Mouse (Mus musculus): ENCODE results near the gene Tgtp1.
"Not testable (repeated sequence)": the region's sequence is repeated elsewhere in the genome, so short reads cannot be mapped to it uniquely, and the experiment has no call there.

The Tgtp1 gene

DNA sequence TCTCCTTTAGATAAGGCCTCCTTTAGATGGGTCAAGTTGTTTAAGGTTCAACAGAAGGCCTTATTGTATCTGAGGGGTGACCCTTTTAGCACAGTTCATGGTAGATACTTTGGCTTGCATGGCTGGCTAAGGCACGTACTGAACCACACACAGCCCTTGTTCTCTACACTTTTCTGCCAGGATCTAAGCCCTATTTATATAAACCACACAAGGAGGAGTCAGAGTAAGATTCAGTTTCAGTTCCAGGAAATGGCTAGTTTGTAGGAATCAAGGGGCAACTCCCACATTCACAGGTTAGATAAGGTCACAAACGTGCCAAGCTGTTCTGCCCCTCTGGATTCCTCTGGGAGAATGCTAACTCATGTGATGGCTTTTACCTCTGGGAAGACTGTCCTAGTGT is at the start of gene Tgtp1:
Tgtp1 (minus strand) TSS at position 155 of the 400 bp plus-strand sequence.
- DNase-seq (ENCODE audit: low read depth, low spot score) = not testable (repeated sequence)

- DNase-seq (ENCODE audit: low read depth, low spot score) = not testable (repeated sequence)
Observed at GRCm38 (mm10) chr11:49012074-49012473, 18.1 kb upstream of the Tgtp1 start.

- DNase-seq (ENCODE audit: low read depth, low spot score) = not testable (repeated sequence)
Observed at GRCm38 (mm10) chr11:49006785-49007184, 12.8 kb upstream of the Tgtp1 start.

GRCm38 (mm10) chr11:49006317-49006716 is 12.3 kb upstream of the Tgtp1 start:
- not testable (repeated sequence) for DNase-seq (ENCODE audit: low read depth, low spot score)

- DNase-seq (ENCODE audit: low read depth, low spot score) = not testable (repeated sequence)
Observed at GRCm38 (mm10) chr11:49000411-49000810, 6.4 kb upstream of the Tgtp1 start.

- DNase-seq (ENCODE audit: low read depth, low spot score) = not testable (repeated sequence)
Observed at GRCm38 (mm10) chr11:48993296-48993695, 676 bp downstream of the Tgtp1 start.

DNA sequence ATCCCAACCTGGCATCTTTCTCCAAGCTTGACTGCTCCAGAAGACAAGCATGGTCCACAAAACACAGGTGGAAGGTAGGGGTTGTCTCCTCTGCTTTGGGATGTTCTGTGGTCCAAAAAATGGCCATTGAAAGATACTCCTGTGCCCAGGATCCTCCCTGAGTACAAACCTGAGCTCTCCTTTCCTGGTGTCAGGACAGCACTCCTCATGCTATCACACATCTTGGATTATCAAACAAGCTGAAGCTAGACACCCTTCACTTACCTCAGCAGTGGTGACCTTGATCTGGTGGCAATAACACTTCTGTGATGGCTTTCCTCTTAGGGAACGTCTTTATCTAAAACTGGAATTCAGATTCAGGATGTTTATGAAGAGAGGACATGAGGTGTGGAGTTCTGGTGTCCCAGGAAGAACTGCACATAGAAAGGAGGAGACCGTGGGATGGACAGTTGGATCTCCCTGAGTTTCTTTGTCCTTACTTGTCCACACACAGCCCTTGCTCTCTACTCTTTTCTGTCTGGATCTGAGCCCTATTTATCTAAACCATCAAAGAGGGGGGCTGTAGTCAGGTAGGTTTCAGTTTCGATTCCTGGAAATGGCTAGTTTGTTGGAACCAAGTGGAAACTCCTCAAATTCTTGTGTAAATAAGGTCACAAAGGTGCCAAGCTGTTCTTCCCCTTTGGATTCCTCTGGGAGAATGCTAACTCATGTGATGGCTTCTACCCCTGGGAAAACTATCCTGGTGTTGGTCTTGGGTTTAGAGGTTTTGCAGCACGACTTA is 2.0 kb downstream of the Tgtp1 start, which contains the start of gene Gm12185:
Gm12185 (minus strand) TSS at position 487 of the 781 bp plus-strand sequence.
- DNase-seq (ENCODE audit: low read depth, low spot score) = peak; percentile 14

DNA sequence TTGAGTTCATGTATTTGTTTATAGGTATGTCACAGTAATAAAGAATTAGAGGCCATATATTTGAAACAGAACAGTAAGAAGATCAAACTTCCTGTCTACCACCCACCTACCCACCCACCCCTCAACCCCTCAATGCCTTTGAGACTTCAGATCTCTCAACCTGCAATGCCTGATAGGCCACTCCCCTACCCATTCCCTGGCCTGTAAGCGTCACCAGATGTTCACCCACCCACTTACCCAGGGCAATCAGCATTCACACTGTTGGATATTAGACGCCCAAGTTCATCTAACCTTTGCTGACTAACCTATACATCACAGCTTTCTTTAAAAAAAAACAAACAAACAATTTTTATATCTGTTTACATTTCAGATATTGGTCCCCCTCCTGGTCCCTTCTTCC is 4.0 kb downstream of the Tgtp1 start:
- DNase-seq (ENCODE audit: low read depth, low spot score) = not testable (repeated sequence)

DNA sequence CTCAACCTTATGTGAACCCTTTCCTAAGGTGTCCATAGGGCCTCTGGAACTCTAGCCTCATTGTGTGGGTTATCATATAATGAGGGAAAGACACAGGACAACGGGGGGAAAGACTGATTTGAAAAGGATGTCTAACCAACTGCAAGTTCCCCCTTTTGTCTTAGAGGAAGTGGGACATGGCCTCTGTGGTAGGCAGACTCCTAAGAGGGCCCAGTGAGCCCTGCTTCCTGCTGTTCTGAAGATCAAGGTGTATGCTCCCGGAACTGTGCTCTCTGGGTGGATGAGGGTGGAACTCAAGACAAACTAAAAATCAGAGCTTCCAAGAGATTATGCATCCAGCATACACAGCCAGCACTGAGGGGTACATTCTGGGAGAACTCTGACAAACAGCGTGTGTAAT is 5.8 kb downstream of the Tgtp1 start:
- not testable (repeated sequence) for DNase-seq (ENCODE audit: low read depth, low spot score)

GRCm38 (mm10) chr11:48982848-48983247 is 11.1 kb downstream of the Tgtp1 start:
- DNase-seq (ENCODE audit: low read depth, low spot score) = not testable (repeated sequence)

- DNase-seq (ENCODE audit: low read depth, low spot score) = not testable (repeated sequence)
Observed at GRCm38 (mm10) chr11:48980052-48980451, 13.9 kb downstream of the Tgtp1 start.

GRCm38 (mm10) chr11:48979251-48979650 is 14.7 kb downstream of the Tgtp1 start, which contains the start of gene 9930111J21Rik1:
Gene 9930111J21Rik1 (minus strand): TSS chr11:48979398.
- not testable (repeated sequence) for DNase-seq (ENCODE audit: low read depth, low spot score)

- not testable (repeated sequence) for DNase-seq (ENCODE audit: low read depth, low spot score)
Observed at GRCm38 (mm10) chr11:48978240-48978939, 15.6 kb downstream of the Tgtp1 start, which contains the start of gene Olfr56. Gene Olfr56 (plus strand): TSS chr11:48978889.

GRCm38 (mm10) chr11:48974686-48975085 is 19.3 kb downstream of the Tgtp1 start:
- DNase-seq (ENCODE audit: low read depth, low spot score) = not testable (repeated sequence)

DNA sequence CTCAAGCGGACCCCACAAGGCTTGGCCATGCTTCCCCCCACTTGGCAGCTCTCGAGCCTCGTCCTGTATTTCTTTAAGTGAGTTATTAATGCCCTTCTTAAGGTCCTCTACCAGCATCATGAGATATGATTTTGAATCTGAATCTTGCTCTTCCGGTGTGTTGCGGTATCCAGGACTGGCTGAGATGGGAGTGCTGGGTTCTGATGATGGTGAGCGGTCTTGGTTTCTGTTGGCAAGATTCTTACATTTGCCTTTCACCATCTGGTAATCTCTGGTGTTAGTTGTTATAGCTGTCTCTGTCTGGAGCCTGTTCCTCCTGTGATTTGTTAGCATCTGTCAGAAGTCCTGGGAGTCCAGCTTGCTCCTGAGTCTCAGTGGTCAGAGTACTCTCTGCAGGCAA is 47.9 kb downstream of the Tgtp1 start, which contains the start of gene Psme2b:
Psme2b (minus strand) TSS at position 101 of the 400 bp plus-strand sequence.
- DNase-seq (ENCODE audit: low read depth, low spot score) = not testable (repeated sequence)

- DNase-seq (ENCODE audit: low read depth, low spot score) = not testable (repeated sequence)
Observed at GRCm38 (mm10) chr11:48939286-48939685, 54.7 kb downstream of the Tgtp1 start.
